ENCODE assay signal across 25 mouse cellular contexts in genomic region chr15:13228125-13228524, GRCm38 (mm10).
"Had no signal": no experiment of that assay in that cellular context is flagged by ENCODE, and none has a peak within 500 bp of the region (broad histone marks: within the 10 kb centered on the region; RNA-seq: fewer than 3 reads in every experiment).

No protein-coding gene starts in this region.

- DNase-seq: gastrocnemius, postnatal 14 days; gastrocnemius, postnatal 36 days; heart, adult 18-20 months; heart, postnatal 10 days; heart, postnatal 36 days; kidney, adult 11 months; kidney, adult 2 months; kidney, adult 9 months; kidney, postnatal 14 days; kidney, postnatal 36 days; layer of hippocampus, adult 9-11 months; layer of hippocampus, postnatal 36 days; left cerebral cortex, postnatal 4 days; liver had no signal

- H3K4me2 ChIP-seq: heart, embryonic 12.5 days; hindbrain, embryonic 13.5 days; hindbrain, embryonic 15.5 days; kidney, embryonic 15.5 days; limb, embryonic 12.5 days; liver, embryonic 11.5 days had no signal

- ATAC-seq: forebrain, embryonic 16.5 days; hindbrain, postnatal 0 days; intestine, embryonic 16.5 days had no signal

- H3K9me3 ChIP-seq: heart, embryonic 10.5 days; heart, embryonic 12.5 days; hindbrain, embryonic 13.5 days; hindbrain, embryonic 15.5 days; kidney, embryonic 15.5 days; limb, embryonic 12.5 days had no signal

- H3K27me3 ChIP-seq: heart, embryonic 12.5 days; hindbrain, embryonic 13.5 days; hindbrain, embryonic 15.5 days; kidney, embryonic 15.5 days; limb, embryonic 12.5 days had no signal

- H3K4me1 ChIP-seq: heart, embryonic 10.5 days; heart, embryonic 12.5 days; hindbrain, embryonic 13.5 days; hindbrain, embryonic 15.5 days; kidney, embryonic 15.5 days; limb, embryonic 12.5 days had no signal

- H3K36me3 ChIP-seq: heart, embryonic 10.5 days; heart, embryonic 12.5 days; hindbrain, embryonic 13.5 days; hindbrain, embryonic 15.5 days; kidney, embryonic 15.5 days; limb, embryonic 12.5 days had no signal

- H3K4me3 ChIP-seq: heart, embryonic 10.5 days; heart, embryonic 12.5 days; hindbrain, embryonic 13.5 days; hindbrain, embryonic 15.5 days; kidney, embryonic 15.5 days; limb, embryonic 12.5 days had no signal

- H3K27ac ChIP-seq: heart, embryonic 10.5 days; hindbrain, embryonic 13.5 days; hindbrain, embryonic 15.5 days; hindbrain, postnatal 0 days; kidney, embryonic 15.5 days; kidney, postnatal 0 days; limb, embryonic 12.5 days had no signal

- H3K9ac ChIP-seq: heart, embryonic 12.5 days; hindbrain, embryonic 13.5 days; hindbrain, embryonic 15.5 days; kidney, embryonic 15.5 days; limb, embryonic 12.5 days had no signal
